Mouse (Mus musculus): ENCODE measurements around the gene Hadha. TPM values are rescaled to one million over a fixed set of nuclear protein-coding genes. Genes with fewer than 3 reads are reported as not detected.
A peak's percentile ranks its signal among the peaks of the same experiment; 100 is the strongest.

Hadha gene
- polyA plus RNA-seq, 1 experiment = 29.4 TPM

- Histone ChIP-seq H3K27ac (ENCODE audit: insufficient read depth, low read length) (peak overlapping the region; percentile 98), H3K27me3 (ENCODE audit: control insufficient read depth, insufficient read depth, low read length) (no peaks in the 10 kb centered on the region), H3K4me1 (ENCODE audit: control insufficient read depth, insufficient read depth, insufficient read length) (no peaks in the 10 kb centered on the region), H3K4me3 (ENCODE audit: extremely low read depth, insufficient read depth, insufficient read length) (peak overlapping the region; percentile 93), H3K36me3 (ENCODE audit: control insufficient read depth, insufficient read depth, low read length) (no peaks in the 10 kb centered on the region)
- WGBS = under 1% methylated on average over 31 of the region's 31 CpGs
- no peak for TF ChIP-seq CTCF (IDR thresholded peaks at IDR 0.05; ENCODE audit: extremely low read depth, insufficient read depth, insufficient read length, insufficient replicate concordance)
- TF ChIP-seq POLR2A (IDR thresholded peaks at IDR 0.05; ENCODE audit: low read depth, low read length) = no peak
- DNase-seq (ENCODE audit: low read depth in 1 of 2, low spot score in 2 of 2) = no peak
Measured at GRCm38 (mm10) chr5:30155395-30155792, 432 bp upstream of the Hadha start.

GRCm38 (mm10) chr5:30154013-30154412 is 949 bp downstream of the Hadha start:
- Histone ChIP-seq H3K4me1 (ENCODE audit: control insufficient read depth, insufficient read depth, insufficient read length) (no peaks in the 10 kb centered on the region), H3K36me3 (ENCODE audit: control insufficient read depth, insufficient read depth, low read length) (no peaks in the 10 kb centered on the region; the same call in 1 of the 2 replicates), H3K27me3 (ENCODE audit: control insufficient read depth, insufficient read depth, low read length) (no peaks in the 10 kb centered on the region), H3K27ac (ENCODE audit: insufficient read depth, low read length) (no peak overlapping the region), H3K4me3 (ENCODE audit: extremely low read depth, insufficient read depth, insufficient read length) (peak overlapping the region; percentile 93)
- 32% methylated on average over 4 of the region's 4 CpGs for WGBS
- no peak for DNase-seq (ENCODE audit: low read depth in 1 of 2, low spot score in 2 of 2)
- TF ChIP-seq POLR2A (IDR thresholded peaks at IDR 0.05; ENCODE audit: low read depth, low read length) (no peak), CTCF (IDR thresholded peaks at IDR 0.05; ENCODE audit: extremely low read depth, insufficient read depth, insufficient read length, insufficient replicate concordance) (no peak)

- WGBS = 91% methylated on average over 2 of the region's 2 CpGs
- DNase-seq (ENCODE audit: low read depth in 1 of 2, low spot score in 2 of 2) = no peak
- Histone ChIP-seq H3K27me3 (ENCODE audit: control insufficient read depth, insufficient read depth, low read length) (no peaks in the 10 kb centered on the region), H3K27ac (ENCODE audit: insufficient read depth, low read length) (no peak overlapping the region), H3K4me1 (ENCODE audit: control insufficient read depth, insufficient read depth, insufficient read length) (no peaks in the 10 kb centered on the region; the same call in 1 of the 2 replicates), H3K36me3 (ENCODE audit: control insufficient read depth, insufficient read depth, low read length) (no peaks in the 10 kb centered on the region; the same call in 1 of the 2 replicates), H3K4me3 (ENCODE audit: extremely low read depth, insufficient read depth, insufficient read length) (no peak overlapping the region)
- TF ChIP-seq POLR2A (IDR thresholded peaks at IDR 0.05; ENCODE audit: low read depth, low read length) (no peak), CTCF (IDR thresholded peaks at IDR 0.05; ENCODE audit: extremely low read depth, insufficient read depth, insufficient read length, insufficient replicate concordance) (no peak)
Measured at GRCm38 (mm10) chr5:30153222-30153621, 1.7 kb downstream of the Hadha start.

GRCm38 (mm10) chr5:30152413-30152812 is 2.5 kb downstream of the Hadha start:
- H3K4me1 ChIP-seq (ENCODE audit: control insufficient read depth, insufficient read depth, insufficient read length) = no peaks in the 10 kb centered on the region; the same call in 1 of the 2 replicates
- WGBS = 89% methylated on average over 1 of the region's 1 CpGs
- no peak for DNase-seq (ENCODE audit: low read depth in 1 of 2, low spot score in 2 of 2)
- no peak overlapping the region for H3K4me3 ChIP-seq (ENCODE audit: extremely low read depth, insufficient read depth, insufficient read length)
- no peak overlapping the region for H3K27ac ChIP-seq (ENCODE audit: insufficient read depth, low read length)
- TF ChIP-seq POLR2A (IDR thresholded peaks at IDR 0.05; ENCODE audit: low read depth, low read length) (no peak), CTCF (IDR thresholded peaks at IDR 0.05; ENCODE audit: extremely low read depth, insufficient read depth, insufficient read length, insufficient replicate concordance) (no peak)
- H3K36me3 ChIP-seq (ENCODE audit: control insufficient read depth, insufficient read depth, low read length) = no peaks in the 10 kb centered on the region; the same call in 1 of the 2 replicates
- no peaks in the 10 kb centered on the region for H3K27me3 ChIP-seq (ENCODE audit: control insufficient read depth, insufficient read depth, low read length)

- Histone ChIP-seq H3K27me3 (ENCODE audit: control insufficient read depth, insufficient read depth, low read length) (no peaks in the 10 kb centered on the region), H3K36me3 (ENCODE audit: control insufficient read depth, insufficient read depth, low read length) (no peaks in the 10 kb centered on the region; the same call in 1 of the 2 replicates), H3K4me3 (ENCODE audit: extremely low read depth, insufficient read depth, insufficient read length) (no peak overlapping the region), H3K27ac (ENCODE audit: insufficient read depth, low read length) (no peak overlapping the region), H3K4me1 (ENCODE audit: control insufficient read depth, insufficient read depth, insufficient read length) (no peaks in the 10 kb centered on the region; the same call in 1 of the 2 replicates)
- WGBS = 84% methylated on average over 4 of the region's 4 CpGs
- TF ChIP-seq POLR2A (IDR thresholded peaks at IDR 0.05; ENCODE audit: low read depth, low read length) = no peak
- TF ChIP-seq CTCF (IDR thresholded peaks at IDR 0.05; ENCODE audit: extremely low read depth, insufficient read depth, insufficient read length, insufficient replicate concordance) = no peak
- no peak for DNase-seq (ENCODE audit: low read depth in 1 of 2, low spot score in 2 of 2)
Measured at GRCm38 (mm10) chr5:30152007-30152406, 3.0 kb downstream of the Hadha start.

GRCm38 (mm10) chr5:30148133-30148920 is 6.6 kb downstream of the Hadha start:
- no peak overlapping the region for H3K4me3 ChIP-seq (ENCODE audit: extremely low read depth, insufficient read depth, insufficient read length)
- H3K4me1 ChIP-seq (ENCODE audit: control insufficient read depth, insufficient read depth, insufficient read length) = no peaks in the 10 kb centered on the region; the same call in 1 of the 2 replicates
- TF ChIP-seq POLR2A (IDR thresholded peaks at IDR 0.05; ENCODE audit: low read depth, low read length) = no peak
- TF ChIP-seq CTCF (IDR thresholded peaks at IDR 0.05; ENCODE audit: extremely low read depth, insufficient read depth, insufficient read length, insufficient replicate concordance) = no peak
- H3K27me3 ChIP-seq (ENCODE audit: control insufficient read depth, insufficient read depth, low read length) = no peaks in the 10 kb centered on the region
- 78% methylated on average over 5 of the region's 5 CpGs for WGBS
- DNase-seq (ENCODE audit: low read depth in 1 of 2, low spot score in 2 of 2) = no peak
- no peak overlapping the region for H3K27ac ChIP-seq (ENCODE audit: insufficient read depth, low read length)
- H3K36me3 ChIP-seq (ENCODE audit: control insufficient read depth, insufficient read depth, low read length) = peaks cover 17% of the 10 kb centered on the region

- 97% methylated on average over 6 of the region's 6 CpGs for WGBS
- H3K36me3 ChIP-seq (ENCODE audit: control insufficient read depth, insufficient read depth, low read length) = peaks cover 27% of the 10 kb centered on the region
- TF ChIP-seq CTCF (IDR thresholded peaks at IDR 0.05; ENCODE audit: extremely low read depth, insufficient read depth, insufficient read length, insufficient replicate concordance) = no peak
- TF ChIP-seq POLR2A (IDR thresholded peaks at IDR 0.05; ENCODE audit: low read depth, low read length) = no peak
Measured at GRCm38 (mm10) chr5:30146526-30146925, 8.4 kb downstream of the Hadha start.

More at GRCm38 (mm10) chr5:30146526-30146925, 8.4 kb downstream of the Hadha start:
- DNase-seq (ENCODE audit: low read depth in 1 of 2, low spot score in 2 of 2) = no peak
- Histone ChIP-seq H3K4me1 (ENCODE audit: control insufficient read depth, insufficient read depth, insufficient read length) (no peaks in the 10 kb centered on the region; the same call in 1 of the 2 replicates), H3K27me3 (ENCODE audit: control insufficient read depth, insufficient read depth, low read length) (no peaks in the 10 kb centered on the region), H3K4me3 (ENCODE audit: extremely low read depth, insufficient read depth, insufficient read length) (no peak overlapping the region), H3K27ac (ENCODE audit: insufficient read depth, low read length) (no peak overlapping the region)
